Mouse (Mus musculus) urinary bladder, postnatal 10 days (tissue): Measurements from ENCODE around the gene Arhgef26.

Experiments
- DNase-seq: peaks from one replicate; pipeline ENCODE4 v3.0.0; 2022; ENCODE audit warnings: low spot score

The Arhgef26 gene

DNA sequence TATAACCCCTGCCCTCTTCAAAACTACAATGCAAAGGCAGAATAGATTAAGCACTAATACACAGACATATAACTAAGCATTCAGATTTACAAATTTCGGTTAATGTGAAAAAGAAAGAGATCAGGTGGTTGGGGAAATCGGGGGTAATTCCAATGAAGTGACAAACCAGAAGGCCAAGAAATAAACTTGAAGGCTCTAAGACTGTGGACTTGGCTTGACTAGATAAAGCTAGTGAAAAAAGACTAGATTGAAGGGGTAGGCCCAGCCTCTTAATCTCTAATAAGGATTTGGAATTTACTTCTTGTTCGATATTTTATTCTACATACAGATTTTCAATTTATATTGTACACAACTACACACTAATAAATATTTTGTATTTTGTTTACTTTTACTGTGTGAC, at the start of gene Arhgef26:
Gene Arhgef26 (plus strand): TSS at position 301 of the 400 bp plus-strand sequence.
- DNase-seq: no peak

DNA sequence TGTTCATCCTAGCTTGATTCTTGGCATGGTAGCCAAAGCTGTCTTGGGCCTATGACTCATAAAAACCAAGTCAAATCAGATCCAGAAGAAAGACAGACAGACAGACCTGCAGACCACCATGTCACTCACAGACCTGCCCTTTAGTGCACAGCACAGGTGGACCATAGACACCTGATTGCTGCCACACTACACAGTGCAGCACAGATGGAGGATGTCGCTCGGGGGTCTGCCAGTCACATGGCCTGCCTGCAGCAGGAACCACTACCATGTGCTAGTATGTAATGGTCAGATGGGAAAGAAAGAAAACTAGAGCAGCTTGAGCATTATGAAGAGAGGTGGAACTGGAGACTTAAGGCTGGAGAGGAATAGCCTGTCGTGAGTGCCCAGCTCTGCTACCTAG, 27.7 kb upstream of the Arhgef26 start:
- DNase-seq: no peak

DNA sequence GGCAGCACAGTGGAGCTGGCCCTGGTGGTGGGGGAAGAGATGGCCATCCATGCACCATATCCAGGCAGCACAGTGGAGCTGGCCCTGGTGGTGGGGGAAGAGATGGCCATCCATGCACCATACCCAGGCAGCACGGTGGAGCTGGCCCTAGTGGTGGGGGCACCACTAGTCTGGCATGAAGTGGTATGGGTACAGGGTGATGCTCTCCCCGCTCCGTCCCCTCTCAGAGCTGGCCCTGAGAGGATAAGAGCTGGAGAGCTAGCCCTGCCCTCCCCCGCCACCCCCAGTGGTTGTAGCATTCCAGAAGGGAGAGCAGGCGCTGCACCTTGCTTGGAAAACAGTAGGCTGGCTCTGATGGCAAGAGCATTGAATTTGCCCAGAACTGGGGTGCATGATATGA, 26.9 kb upstream of the Arhgef26 start:
- DNase-seq: no peak

DNA sequence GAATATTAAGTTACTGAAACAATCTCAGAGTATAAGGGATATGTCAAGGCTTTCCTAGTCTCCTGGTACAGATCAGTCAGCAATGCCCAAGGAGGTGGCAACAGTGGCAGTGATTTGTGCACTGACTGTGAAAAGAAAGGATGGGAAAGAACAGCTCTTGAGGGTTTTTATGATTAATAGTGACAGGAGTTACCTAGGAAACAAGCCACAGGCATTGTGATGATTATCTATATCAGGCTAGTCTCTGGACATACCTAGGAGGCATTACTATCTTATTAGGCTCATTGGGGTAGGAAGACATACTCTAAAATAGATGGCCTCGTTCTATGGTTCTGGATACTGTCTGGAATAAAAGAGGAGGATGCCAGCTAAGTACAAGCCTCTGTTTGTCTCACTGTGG, 13.4 kb upstream of the Arhgef26 start:
- DNase-seq: no peak

DNA sequence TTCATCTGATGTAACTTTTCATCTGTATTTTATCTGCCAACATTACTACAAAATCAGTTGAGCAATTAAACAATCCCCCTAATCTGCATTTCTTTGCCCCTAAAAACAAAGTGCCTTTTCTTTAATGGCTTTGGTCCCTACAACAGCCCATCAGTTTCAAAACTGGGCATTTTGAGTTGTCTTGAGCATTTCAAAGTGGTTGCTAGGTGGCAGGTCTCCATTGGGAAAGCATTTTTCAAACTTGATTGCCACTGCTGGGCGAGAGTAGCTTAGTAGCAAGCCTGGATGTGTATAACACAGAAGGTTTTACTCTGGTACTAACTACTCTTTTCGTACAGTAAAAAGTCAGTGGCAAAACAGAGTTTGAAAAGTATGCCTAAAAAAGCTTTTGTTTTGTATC, 10.2 kb upstream of the Arhgef26 start:
- no peak for DNase-seq

DNA sequence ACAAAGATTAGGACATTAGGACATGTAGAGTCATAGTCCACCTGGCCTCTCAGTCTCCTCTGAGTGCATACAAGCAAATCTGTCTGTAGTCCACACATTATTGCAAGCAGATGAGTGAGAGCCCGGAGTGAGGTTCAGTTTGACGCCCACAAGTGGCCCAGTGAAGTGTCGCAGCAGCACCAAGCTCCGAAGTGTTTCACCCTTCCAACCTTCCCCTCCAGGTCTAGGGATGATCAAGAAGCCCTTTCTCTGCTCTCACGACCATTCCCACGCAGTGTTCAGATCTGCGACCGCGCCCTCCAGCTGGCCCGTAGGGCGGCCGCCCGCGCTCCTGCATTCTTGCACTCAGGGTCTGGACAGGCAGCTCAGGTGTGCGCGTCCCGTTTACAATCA, 313 bp downstream of the Arhgef26 start:
- DNase-seq: no peak

DNA sequence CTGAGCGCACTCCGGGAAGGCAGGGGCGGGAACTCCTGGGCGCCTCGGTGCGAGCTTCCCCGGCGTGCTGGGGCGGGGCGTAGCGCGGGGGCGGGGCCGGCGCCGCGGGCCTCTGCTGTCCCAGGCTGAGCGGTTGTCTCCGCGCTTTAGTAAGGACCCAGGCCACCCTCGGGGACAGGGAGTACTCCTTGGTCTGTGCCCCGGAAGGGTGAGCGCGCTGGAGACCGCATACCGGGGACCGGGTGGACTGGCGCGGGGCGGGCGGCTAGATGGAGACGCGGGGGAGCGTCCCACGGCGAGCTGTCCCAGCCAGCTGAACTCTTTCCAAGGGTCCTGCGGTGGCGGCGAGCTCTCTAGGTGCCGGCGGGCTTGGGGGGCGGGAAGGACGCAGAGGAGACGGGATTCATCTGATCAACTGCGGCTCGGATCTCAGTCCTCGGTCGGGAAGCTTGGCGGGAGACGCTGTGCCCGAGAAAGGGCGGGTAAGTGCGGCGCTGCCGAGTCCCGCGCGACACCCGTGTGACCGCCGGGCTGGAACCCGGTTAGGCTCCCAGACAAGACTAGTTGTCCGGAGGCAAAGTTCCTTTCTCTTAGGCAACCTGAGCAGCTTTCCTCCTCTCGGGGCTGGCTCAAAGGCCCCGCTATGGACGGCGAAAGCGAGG, 841 bp downstream of the Arhgef26 start:
- peak; percentile 18 for DNase-seq

DNA sequence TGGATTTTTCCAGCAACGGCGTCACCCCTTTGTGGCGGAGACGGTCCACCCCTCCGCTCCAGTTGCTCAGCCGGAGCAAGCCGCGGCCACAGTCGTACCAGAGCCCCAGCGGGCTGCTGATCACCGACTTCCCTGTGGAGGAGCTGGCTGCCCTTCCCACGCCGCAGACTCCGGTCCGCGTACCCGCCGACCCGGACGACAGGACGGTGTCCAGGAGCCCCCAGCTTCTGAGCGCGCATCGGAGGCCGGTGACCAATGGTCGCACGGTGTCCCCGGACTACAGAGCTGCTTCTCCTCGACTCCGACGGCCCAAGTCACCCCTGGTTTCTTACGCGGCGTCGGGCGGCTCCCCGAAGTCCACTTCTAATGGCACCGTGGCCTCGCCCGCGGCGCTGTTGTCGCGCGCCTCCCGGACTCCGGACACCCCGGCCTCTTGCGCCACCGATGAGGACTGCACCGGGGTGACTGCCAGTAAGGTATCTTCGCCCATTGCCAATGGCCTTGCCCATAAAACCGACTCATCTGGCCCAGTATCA, 1.4 kb downstream of the Arhgef26 start:
- no peak for DNase-seq

DNA sequence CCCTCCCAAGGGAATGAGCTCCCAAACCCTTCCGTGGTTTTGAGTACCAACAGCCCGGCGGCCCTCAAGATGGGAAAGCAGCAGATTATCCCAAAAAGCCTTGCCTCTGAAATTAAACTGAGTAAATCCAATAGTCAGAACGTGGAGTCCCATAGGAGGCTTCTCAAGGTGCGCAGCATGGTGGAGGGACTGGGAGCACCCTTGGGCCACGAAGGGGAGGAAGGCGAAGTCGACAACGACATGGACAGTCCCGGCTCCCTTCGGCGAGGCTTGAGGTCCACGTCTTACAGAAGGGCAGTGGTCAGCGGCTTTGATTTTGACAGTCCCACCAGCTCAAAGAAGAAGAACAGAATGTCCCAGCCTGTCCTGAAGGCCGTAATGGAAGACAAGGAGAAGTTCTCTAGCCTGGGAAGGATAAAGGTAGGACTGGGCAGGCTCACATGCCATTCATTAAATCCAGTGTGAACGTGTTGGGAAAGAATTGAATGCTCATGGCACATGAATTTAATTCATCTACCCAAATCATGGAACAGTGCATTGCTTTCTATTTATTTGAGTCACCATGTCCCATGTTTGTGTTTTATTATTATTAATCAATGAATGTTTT, 2.1 kb downstream of the Arhgef26 start:
- no peak for DNase-seq

DNA sequence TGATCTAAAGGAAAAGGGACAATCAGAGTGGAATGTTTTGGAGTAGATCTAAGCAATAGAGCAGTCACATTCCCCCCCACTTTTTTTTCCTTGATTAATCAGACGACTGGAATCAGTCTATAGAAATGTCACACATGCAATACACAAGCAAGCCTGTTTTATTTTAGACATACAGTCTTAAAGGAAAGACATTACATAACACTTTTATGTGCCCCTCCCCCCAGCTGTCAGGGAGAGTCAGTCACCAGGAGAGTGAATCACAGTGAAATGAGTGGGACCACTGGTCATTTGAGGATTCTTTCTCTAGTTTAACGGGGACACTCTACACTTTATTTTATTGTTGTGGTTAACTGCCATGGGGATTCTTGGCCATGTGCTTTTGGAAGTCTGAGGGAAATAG, 2.7 kb downstream of the Arhgef26 start:
- no peak for DNase-seq

DNA sequence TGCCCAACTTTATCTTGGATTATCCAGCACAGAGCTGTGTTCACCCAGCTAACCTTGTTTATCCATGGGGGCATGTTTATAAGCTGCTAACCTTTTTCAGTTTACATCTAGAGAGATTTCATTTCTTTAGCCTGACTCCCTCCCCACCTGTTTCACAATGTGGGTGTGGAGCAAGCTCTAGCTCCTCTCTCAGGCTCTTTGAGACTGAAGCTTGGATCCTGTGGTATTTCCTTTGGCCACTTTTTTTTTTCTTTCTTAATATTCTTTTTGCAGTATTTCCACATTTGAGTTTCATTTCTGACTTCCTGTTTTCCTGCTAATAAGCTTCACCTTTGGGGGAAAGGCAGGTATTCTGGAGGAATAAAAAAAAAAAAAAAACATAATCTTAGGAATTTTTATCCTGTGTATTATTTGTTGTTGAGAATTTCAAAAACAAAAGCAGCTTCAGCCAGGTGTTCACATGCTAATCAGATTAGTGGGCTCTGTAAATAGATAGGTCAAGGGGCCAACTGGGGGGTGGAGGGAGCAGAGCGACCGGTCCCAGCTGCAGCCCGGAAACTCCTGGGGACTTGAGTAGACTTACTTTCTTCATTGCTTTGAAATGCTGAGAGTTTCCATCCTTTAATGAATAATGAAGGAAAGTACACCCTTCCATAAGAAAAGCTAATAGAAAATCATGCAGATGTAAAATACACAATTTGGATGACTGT, 3.5 kb downstream of the Arhgef26 start:
- no peak for DNase-seq

DNA sequence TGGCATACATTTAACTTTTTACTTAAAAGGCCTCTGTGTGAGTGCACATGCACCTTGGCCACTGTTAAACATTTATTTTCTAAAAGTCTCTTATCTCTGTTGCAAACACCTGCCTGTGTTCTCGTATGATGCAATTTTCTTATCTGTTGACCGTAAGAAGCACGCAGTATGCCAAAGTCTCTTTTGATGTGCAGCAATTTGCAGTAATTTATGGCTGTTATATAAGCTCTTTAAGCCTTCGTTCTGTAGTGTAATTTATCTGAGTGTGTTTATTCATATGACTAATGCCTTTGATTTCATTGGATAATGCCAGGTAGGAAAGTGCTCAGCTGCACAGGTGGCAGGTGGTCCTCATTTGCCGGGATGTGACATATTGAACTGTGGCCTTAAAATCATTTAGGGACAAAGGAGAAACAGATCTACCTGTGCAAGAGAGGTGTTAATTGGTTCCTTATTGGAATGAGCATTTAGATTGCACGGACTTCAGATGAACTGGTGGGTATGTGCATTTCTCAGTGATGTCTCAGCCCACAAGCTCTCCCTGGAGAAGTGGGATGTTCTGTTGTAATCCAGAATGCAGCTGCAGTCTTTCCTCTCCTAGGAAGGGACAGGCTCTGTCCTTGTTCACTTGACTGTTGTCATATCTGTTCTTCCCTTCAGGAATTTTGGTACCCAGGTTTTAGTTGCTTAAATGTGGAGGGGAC, 10.5 kb downstream of the Arhgef26 start:
- DNase-seq: no peak

DNA sequence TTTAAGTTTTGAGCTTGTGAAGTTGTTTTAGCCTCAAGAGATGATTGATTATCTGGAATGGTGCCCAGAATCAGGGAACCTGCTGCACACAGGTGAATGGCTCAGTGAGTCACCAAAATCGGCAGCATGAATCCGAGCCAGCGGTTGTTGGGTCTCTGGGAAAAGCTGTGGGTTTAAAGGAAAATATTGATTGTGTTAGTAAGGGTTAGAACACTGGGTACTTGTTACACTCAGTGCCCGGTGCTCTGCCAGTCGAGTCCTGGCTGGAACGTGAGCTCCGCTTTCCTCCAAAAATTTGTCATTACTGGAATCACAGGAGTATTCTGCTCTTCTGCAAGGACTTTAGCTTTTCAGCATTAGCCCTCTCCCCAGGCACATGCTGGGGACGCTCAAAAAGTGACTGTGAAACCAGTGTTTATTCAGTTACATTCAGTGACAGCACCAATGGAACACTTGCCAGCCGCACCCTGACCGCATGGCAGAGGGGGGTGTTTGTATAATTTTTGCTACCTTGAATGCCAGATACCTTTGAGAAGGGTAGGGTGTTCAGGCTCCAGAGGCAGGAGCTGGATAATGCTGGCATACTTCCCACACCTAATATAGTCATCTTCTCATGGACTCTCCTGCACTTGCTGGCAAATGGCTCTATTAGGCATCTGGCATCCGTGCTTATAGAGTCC, 11.2 kb downstream of the Arhgef26 start:
- DNase-seq: no peak

DNA sequence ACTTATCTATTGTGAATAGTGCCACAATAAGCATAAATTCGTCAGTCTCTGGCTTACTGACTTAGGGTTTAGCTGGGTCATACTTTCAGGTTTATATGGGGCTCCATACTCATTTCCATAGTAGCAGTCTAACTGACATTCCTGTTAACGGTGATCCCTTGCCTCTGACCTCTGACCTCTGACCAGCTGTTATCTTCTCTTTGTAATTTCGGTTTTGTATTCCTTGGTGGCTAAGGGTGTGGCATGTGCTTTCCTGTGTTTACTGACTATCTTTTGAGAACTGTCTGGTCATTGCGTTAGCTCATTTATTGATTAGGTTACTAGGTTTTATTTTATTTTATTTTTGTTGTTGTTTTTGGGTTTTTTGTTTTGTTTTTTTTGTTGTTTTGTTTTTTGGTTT, 13.9 kb downstream of the Arhgef26 start:
- no peak for DNase-seq

DNA sequence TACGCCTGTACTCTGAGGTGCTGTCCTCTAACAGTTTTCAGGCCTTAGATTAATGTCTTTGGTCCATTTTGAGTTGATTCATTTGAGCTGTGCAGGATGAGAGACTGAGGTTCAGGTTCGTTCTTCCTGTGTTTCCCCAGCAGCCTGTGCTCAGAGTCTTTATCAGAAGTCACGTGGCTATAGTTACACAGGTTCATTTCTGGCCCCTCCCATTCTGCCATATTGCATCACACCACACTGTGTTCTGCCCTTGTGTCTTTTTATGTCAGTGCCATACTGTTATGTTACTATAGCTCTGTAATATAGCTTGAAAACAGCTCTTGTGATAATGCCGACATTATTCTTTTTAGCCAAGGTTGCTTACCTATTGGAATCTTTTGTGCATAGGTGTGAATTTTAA, 14.7 kb downstream of the Arhgef26 start:
- no peak for DNase-seq

DNA sequence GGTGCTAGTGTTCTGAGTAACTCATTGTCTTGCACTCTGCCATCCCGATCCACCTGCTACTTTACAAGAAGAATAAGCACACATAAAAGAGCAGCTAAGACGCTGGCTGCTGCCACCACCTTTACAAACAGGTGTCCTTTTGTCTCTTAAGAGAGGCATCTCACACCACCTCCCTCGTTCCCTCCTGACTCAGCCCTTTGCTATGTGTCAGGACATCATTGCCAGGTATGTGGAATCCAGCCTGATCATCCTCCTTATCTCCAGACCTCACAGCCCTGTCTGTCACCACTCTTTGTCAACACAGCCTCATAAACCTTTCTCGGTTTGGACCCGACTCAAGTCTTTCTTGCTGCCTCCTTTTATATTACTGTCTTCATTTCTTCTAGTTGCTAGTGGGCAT, 29.7 kb downstream of the Arhgef26 start:
- DNase-seq: no peak

DNA sequence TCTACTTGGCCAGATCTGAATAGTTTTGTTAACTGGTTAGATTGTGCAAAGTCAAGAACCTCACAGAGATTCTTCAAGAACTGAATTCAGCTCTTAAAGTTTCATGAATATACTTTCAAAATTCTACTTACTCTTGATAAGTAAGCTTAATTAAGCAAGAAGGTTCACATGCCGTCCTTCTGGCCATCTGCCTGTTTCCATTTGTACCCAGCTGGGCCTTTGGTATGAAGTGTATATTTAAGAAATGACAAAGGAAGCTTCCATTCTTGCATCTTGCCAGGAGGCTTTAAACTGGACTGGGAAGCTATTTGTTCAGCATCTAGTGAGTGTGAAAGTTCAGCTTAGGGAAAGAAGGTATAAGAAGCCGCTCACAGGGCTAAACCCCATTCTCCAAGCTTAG, 34.7 kb downstream of the Arhgef26 start:
- no peak for DNase-seq

DNA sequence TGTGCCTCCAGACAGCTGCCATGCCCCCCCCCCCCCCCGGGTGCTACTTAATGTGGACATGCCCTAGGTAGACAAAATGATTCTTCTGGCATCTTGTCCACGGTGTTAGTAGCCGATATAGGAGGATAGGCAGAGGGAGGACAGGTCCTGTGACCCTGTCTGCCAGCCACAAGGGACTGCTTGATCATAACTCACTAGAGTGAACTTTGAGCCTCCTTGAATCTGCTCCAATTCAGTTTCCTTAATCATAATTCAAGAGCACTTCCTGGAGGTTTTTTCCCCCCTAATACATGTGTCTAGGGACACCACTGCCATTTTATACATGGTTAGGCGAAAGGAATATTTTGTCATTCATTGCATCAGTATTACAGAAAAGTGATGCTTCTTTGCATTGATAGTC, 36.2 kb downstream of the Arhgef26 start:
- no peak for DNase-seq

DNA sequence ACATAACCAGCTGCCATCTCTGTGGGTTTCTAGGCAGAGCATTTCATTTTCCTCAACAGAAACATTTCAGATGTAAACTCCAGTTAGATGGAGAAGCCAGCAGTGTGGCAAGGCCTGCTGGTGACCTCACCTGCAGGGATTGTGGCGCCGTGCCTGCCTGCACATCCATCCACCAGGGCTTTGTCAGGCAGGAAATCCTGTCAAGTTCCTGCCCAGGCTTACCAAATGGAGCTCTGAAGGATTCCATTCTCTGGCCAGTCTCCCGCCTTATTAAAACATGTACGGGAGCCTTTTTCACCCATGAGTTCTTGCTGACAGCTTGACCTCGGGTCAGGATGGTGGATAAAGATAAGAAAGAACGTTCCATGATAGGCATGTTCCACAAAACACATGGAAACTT, 36.7 kb downstream of the Arhgef26 start:
- DNase-seq: no peak

DNA sequence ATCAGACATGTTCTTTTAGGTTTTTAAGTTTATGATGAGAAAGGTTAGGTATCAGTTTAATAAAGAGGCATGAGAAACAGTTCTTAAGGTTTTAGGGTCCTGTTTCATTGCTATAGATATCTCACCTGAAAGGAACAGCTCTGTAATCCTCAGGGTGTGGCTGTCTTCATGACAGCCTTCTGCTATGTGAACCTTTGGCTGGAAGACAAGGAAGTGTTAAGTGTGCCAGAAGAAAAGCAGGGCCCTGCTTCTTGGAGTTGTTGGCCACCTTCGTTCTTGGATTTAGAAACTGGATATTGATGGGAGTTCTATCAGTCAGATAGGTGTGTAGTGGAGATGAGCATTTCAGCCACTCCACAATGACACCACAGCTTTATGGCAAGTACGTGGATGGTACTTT, 38.6 kb downstream of the Arhgef26 start:
- DNase-seq: no peak

DNA sequence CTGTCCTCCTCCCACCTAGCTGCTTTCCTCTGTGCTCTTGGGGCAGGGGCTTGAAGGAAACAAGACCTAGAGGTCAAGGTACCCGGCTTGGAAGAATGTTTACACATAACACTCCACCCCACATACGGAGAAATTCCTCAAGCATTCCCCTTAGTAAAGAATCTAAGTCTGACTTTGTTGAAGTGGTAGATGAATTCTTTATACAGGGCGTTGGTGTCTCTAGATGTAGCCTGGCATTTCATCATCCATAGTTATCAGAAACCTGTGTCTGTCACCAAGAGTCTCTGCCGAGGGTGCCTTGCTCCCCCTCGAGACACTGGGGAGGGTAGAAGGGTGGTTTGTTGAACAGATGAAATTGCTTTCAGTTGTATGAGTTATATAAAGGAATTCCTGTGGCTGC, 41.8 kb downstream of the Arhgef26 start:
- DNase-seq: no peak

DNA sequence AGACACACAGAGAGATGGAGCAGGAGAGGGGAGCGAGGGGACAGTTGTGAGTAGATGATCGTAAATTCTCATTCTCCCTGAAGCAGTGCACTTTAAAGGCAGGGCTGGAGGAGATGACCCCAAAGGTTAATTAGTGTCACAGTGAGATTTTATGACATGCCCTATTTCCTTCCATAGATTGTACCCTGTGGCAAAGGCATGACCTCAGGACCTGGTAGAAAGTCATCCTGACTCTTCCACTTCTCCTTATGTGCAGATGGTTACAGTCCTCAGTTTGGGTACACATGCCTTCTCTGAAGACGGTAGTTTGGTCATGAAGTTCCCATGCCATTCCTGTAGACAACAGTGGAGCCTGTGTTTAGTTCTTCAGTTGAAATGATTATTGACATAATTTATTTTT, 42.3 kb downstream of the Arhgef26 start:
- DNase-seq: no peak
